Mouse (Mus musculus) kidney, embryonic 15.5 days (tissue): Measurements from ENCODE around the gene Commd3. TPM values are rescaled to one million over a fixed set of nuclear protein-coding genes. Genes with fewer than 3 reads are reported as not detected.

ENCODE experiments used
- ATAC-seq: fragments of 200-750 bp; cut with Nextera tagmentation; replicated peaks from 2 replicates; pipeline ENCODE4 v1.8.0; 2017; ENCODE audit warnings: moderate TSS enrichment; ENCODE audit not compliant: low FRiP score
- H3K27ac ChIP-seq: fragments of 300-500 bp; sonication (generic); 2 replicates; pipeline ENCODE4 v1.5.1; 2015; ENCODE audit warnings: mild to moderate bottlenecking, inconsistent platforms
- H3K27me3 ChIP-seq: fragments of 300-500 bp; sonication (generic); 2 replicates; pipeline ENCODE4 v1.6.1; 2015; ENCODE audit warnings: inconsistent platforms
- H3K36me3 ChIP-seq: fragments of 300-500 bp; sonication (generic); 2 replicates; pipeline ENCODE4 v1.6.1; 2015; ENCODE audit warnings: inconsistent platforms
- H3K4me1 ChIP-seq: fragments of 300-500 bp; sonication (generic); 2 replicates; pipeline ENCODE4 v1.6.1; 2015; ENCODE audit warnings: inconsistent platforms
- H3K4me2 ChIP-seq: fragments of 300-500 bp; sonication (generic); 2 replicates; pipeline ENCODE4 v1.6.1; 2015; ENCODE audit warnings: moderate library complexity, mild to moderate bottlenecking, inconsistent platforms
- H3K4me3 ChIP-seq: fragments of 300-500 bp; sonication (generic); replicated peaks from 2 replicates; pipeline ENCODE4 v1.5.1; 2015; ENCODE audit warnings: mild to moderate bottlenecking, inconsistent platforms
- H3K9ac ChIP-seq: fragments of 300-500 bp; sonication (generic); 2 replicates; pipeline ENCODE4 v1.6.1; 2015; ENCODE audit warnings: mild to moderate bottlenecking, inconsistent platforms
- H3K9me3 ChIP-seq: fragments of 300-500 bp; sonication (generic); replicated peaks from 2 replicates; pipeline ENCODE4 v1.6.1; 2016; ENCODE audit warnings: inconsistent platforms
- WGBS: fragments of 180-500 bp; shearing (Covaris S2); methylation state at CpG from one replicate; pipeline ENCODE4 v1.1.7; 2015; ENCODE audit warnings: mixed read lengths; 5-methylcytosine and 5-hydroxymethylcytosine counted together
- polyA plus RNA-seq: library from polyadenylated mRNA; unstranded; fragments of >200 nt; fragmentation: Nextera tagmentation; extraction: Ambion mirVana; gene quantifications from 2 replicates; pipeline ENCODE4 v1.2.1, GENCODE M21; 2015

The Commd3 gene
- polyA plus RNA-seq, 1 experiment from 2014 or later = 205 TPM

GRCm38 (mm10) chr2:18697591-18698244 is 25.5 kb downstream of the Commd3 start:
- ATAC-seq = no peak
- Histone ChIP-seq H3K4me2 (no peak overlapping the region), H3K27ac (no peak overlapping the region), H3K4me1 (peaks cover 17% of the 10 kb centered on the region), H3K9me3 (no peaks in the 10 kb centered on the region), H3K36me3 (no peaks in the 10 kb centered on the region), H3K9ac (no peak overlapping the region), H3K4me3 (no peak overlapping the region), H3K27me3 (peaks cover 80% of the 10 kb centered on the region)
- WGBS = 1% methylated on average over 4 of the region's 4 CpGs

GRCm38 (mm10) chr2:18698663-18699385 is 26.6 kb downstream of the Commd3 start:
- H3K27ac ChIP-seq = no peak overlapping the region
- no peak; the same call in 1 of the 2 replicates for ATAC-seq
- H3K9ac ChIP-seq = no peak overlapping the region
- peak overlapping the region; percentile 22 for H3K4me3 ChIP-seq
- peaks cover 17% of the 10 kb centered on the region for H3K4me1 ChIP-seq
- H3K36me3 ChIP-seq = no peaks in the 10 kb centered on the region
- H3K9me3 ChIP-seq = no peaks in the 10 kb centered on the region
- 1% methylated on average over 56 of the region's 56 CpGs for WGBS
- H3K27me3 ChIP-seq = peaks cover 76% of the 10 kb centered on the region
- peak overlapping the region; percentile 41 for H3K4me2 ChIP-seq

DNA sequence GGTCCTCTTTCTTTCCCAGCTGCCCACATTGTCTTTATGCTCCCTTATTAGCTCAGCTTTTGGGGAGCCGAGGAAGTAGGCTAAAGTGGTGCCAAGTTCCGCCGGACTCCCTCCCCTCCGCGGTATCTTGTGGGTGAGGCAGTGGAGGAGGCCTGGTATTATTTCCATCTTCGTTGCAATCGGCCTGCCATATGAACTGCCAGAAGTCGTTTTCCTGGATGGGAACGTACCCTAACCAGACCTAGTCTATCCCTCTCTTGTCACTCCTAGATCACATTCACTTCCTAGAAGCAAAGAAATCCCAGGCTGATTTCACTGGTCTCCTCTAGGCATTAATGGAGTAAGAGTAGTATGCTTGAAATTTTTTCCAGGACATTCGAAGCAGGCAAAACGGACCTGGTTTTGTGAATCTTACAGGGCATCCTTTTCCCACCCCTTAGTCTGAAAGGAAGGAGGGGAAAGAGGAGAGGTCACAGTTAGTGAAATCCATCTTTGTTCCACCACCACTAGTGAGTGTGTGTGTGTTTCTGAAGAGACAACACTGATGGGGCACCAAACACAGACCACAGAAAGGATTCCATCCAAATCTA is 27.3 kb downstream of the Commd3 start:
- WGBS = under 1% methylated on average over 11 of the region's 11 CpGs
- no peaks in the 10 kb centered on the region for H3K9me3 ChIP-seq
- no peaks in the 10 kb centered on the region for H3K36me3 ChIP-seq
- H3K4me1 ChIP-seq = peaks cover 15% of the 10 kb centered on the region
- peak overlapping the region; percentile 41; the same call in 1 of the 2 replicates for H3K4me2 ChIP-seq
- no peak for ATAC-seq
- H3K27me3 ChIP-seq = peaks cover 81% of the 10 kb centered on the region
- H3K9ac ChIP-seq = no peak overlapping the region
- no peak overlapping the region for H3K4me3 ChIP-seq
- no peak overlapping the region for H3K27ac ChIP-seq

- no peak overlapping the region for H3K4me3 ChIP-seq
- no peak overlapping the region for H3K4me2 ChIP-seq
- no peaks in the 10 kb centered on the region for H3K4me1 ChIP-seq
- no peaks in the 10 kb centered on the region for H3K9me3 ChIP-seq
- H3K9ac ChIP-seq = no peak overlapping the region
- no peaks in the 10 kb centered on the region for H3K36me3 ChIP-seq
- no peak for ATAC-seq
- no peak overlapping the region for H3K27ac ChIP-seq
- WGBS = 68% methylated on average over 3 of the region's 3 CpGs
- H3K27me3 ChIP-seq = peaks cover 10% of the 10 kb centered on the region
Observed at GRCm38 (mm10) chr2:18710356-18710755, 38.2 kb downstream of the Commd3 start.

GRCm38 (mm10) chr2:18713071-18713470 is 40.9 kb downstream of the Commd3 start:
- 65% methylated on average over 2 of the region's 2 CpGs for WGBS
- Histone ChIP-seq H3K4me2 (no peak overlapping the region), H3K9me3 (no peaks in the 10 kb centered on the region), H3K27me3 (0 out of 2 replicates have a peak, but pooled peaks cover 2% of the 10 kb centered on the region), H3K36me3 (no peaks in the 10 kb centered on the region), H3K9ac (no peak overlapping the region), H3K27ac (no peak overlapping the region), H3K4me3 (no peak overlapping the region), H3K4me1 (no peaks in the 10 kb centered on the region)
- no peak for ATAC-seq

GRCm38 (mm10) chr2:18714337-18714736 is 42.2 kb downstream of the Commd3 start:
- no peaks in the 10 kb centered on the region for H3K4me1 ChIP-seq
- whole genome bisulfite sequencing = 81% methylated on average over 3 of the region's 3 CpGs
- no peak for ATAC-seq
- no peak overlapping the region for H3K9ac ChIP-seq
- H3K9me3 ChIP-seq = no peaks in the 10 kb centered on the region
- 0 out of 2 replicates have a peak, but pooled peaks cover 2% of the 10 kb centered on the region for H3K27me3 ChIP-seq
- no peak overlapping the region for H3K27ac ChIP-seq
- H3K4me3 ChIP-seq = no peak overlapping the region
- no peak overlapping the region for H3K4me2 ChIP-seq
- H3K36me3 ChIP-seq = no peaks in the 10 kb centered on the region

DNA sequence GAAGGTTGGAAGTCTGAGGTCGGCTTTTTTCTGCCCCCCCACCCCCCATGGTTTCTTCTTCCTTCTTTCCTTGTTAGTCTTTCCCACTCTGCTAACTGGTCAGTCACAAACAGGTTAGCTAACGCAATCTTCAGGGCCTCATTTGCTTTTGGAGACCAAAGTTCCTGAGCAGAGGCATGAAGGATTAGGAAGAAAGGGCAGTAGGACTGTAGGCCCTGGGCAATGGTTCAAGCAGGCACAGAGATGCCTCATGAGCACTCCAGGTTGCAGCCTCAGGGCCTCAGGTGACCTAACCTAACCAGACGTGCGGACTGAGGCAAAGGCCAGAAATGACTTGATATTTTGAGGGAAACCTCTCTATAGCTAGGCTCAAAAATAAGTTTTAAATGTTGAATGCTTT is 46.3 kb downstream of the Commd3 start:
- H3K4me1 ChIP-seq = no peaks in the 10 kb centered on the region
- H3K27me3 ChIP-seq = no peaks in the 10 kb centered on the region
- H3K4me3 ChIP-seq = no peak overlapping the region
- H3K4me2 ChIP-seq = no peak overlapping the region
- H3K9me3 ChIP-seq = no peaks in the 10 kb centered on the region
- no peak overlapping the region for H3K9ac ChIP-seq
- ATAC-seq = no peak
- 82% methylated on average over 4 of the region's 4 CpGs for whole genome bisulfite sequencing
- no peak overlapping the region for H3K27ac ChIP-seq
- no peaks in the 10 kb centered on the region for H3K36me3 ChIP-seq

GRCm38 (mm10) chr2:18722208-18722830 is 50.1 kb downstream of the Commd3 start:
- no peak for ATAC-seq
- Histone ChIP-seq H3K4me2 (no peak overlapping the region), H3K27me3 (no peaks in the 10 kb centered on the region), H3K4me1 (no peaks in the 10 kb centered on the region), H3K9ac (no peak overlapping the region), H3K27ac (no peak overlapping the region), H3K36me3 (no peaks in the 10 kb centered on the region), H3K9me3 (no peaks in the 10 kb centered on the region), H3K4me3 (no peak overlapping the region)
- 67% methylated on average over 3 of the region's 3 CpGs for WGBS

DNA sequence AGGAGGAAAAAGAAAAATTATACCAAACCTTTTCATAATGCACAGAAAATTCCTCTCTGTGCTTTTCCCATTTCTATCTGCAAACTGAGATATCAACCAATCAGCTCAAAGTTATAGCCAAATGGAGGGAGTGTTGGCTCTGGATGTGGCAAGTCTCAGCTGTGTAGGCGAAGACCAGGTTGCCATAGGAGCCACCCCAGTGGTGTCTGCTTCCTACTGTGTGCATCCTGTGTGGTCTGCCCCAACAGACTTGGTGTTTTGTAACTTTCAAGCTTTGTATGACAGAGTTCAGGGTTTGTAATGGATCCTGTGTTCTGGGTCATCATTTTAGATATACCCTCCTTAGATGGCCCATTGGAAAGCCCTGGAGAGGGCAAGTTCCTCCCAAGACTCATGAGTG is 52.3 kb downstream of the Commd3 start:
- Histone ChIP-seq H3K4me2 (no peak overlapping the region), H3K36me3 (no peaks in the 10 kb centered on the region), H3K9ac (no peak overlapping the region), H3K9me3 (no peaks in the 10 kb centered on the region), H3K27ac (no peak overlapping the region), H3K4me1 (no peaks in the 10 kb centered on the region), H3K27me3 (no peaks in the 10 kb centered on the region), H3K4me3 (no peak overlapping the region)
- WGBS = 81% methylated on average over 1 of the region's 1 CpGs
- no peak for ATAC-seq

Other genes with a start within 250 kb of the Commd3 start
- 29.0 and 35.9 TPM in 2 replicates for gene Bmi1, start 4.6 kb downstream of the Commd3 start, polyA plus RNA-seq
- gene Spag6, start 21.6 kb downstream of the Commd3 start, polyA plus RNA-seq = 0.26 TPM in 1 of 2 replicates, not detected in the other